Mouse (Mus musculus) right cerebral cortex, postnatal 14 days (tissue): Measurements from ENCODE around the gene Phf14.
"Not testable (repeated sequence)": the region's sequence is repeated elsewhere in the genome, so short reads cannot be mapped to it uniquely, and the experiment has no call there.

Experiments
- DNase-seq: peaks from one replicate; pipeline ENCODE4 v3.0.0; 2022

The Phf14 gene

GRCm38 (mm10) chr6:12105144-12105543 is 197.5 kb downstream of the Phf14 start:
- no peak for DNase-seq

- no peak for DNase-seq
Measured at GRCm38 (mm10) chr6:12107326-12107725, 199.7 kb downstream of the Phf14 start.

- DNase-seq = no peak
Measured at GRCm38 (mm10) chr6:12107786-12108185, 200.2 kb downstream of the Phf14 start.

- no peak for DNase-seq
Measured at GRCm38 (mm10) chr6:12116926-12117818, 209.6 kb downstream of the Phf14 start.

- DNase-seq = no peak
Measured at GRCm38 (mm10) chr6:12117819-12118570, 210.4 kb downstream of the Phf14 start.

GRCm38 (mm10) chr6:12122759-12123158 is 215.2 kb downstream of the Phf14 start:
- no peak for DNase-seq

- DNase-seq = peak; percentile 60
Measured at GRCm38 (mm10) chr6:12125031-12125803, 217.6 kb downstream of the Phf14 start.

GRCm38 (mm10) chr6:12126601-12127000 is 219.0 kb downstream of the Phf14 start:
- not testable (repeated sequence) for DNase-seq

- DNase-seq = no peak
Measured at GRCm38 (mm10) chr6:12127287-12127686, 219.7 kb downstream of the Phf14 start.
